Mouse (Mus musculus) small intestine, adult 2 months (tissue): ENCODE data around the gene Nudt6. TPM values are rescaled to one million over a fixed set of nuclear protein-coding genes. Genes with fewer than 3 reads are reported as not detected.
A peak's percentile ranks its signal among the peaks of the same experiment; 100 is the strongest.

Experiments
- H3K27ac ChIP-seq: fragments of 200-500 bp; 2 replicates; pipeline ENCODE4 v1.5.1; 2012; ENCODE audit warnings: low read depth, low read length, control low read depth, inconsistent platforms; ENCODE audit not compliant: insufficient read depth
- H3K27me3 ChIP-seq: fragments of 200-500 bp; 2 replicates; pipeline ENCODE4 v1.6.1; 2012; ENCODE audit warnings: mild to moderate bottlenecking, moderate library complexity, low read length, inconsistent platforms; ENCODE audit not compliant: control insufficient read depth, insufficient read depth
- H3K36me3 ChIP-seq: fragments of 200-500 bp; 2 replicates; pipeline ENCODE4 v1.6.1; 2012; ENCODE audit warnings: mild to moderate bottlenecking, low read length, control low read depth, inconsistent platforms; ENCODE audit not compliant: control insufficient read depth, insufficient read depth
- H3K4me1 ChIP-seq: fragments of 200-500 bp; 2 replicates; pipeline ENCODE4 v1.6.1; 2012; ENCODE audit warnings: low read length, inconsistent platforms, mixed read lengths; ENCODE audit not compliant: control insufficient read depth, insufficient read depth, insufficient read length
- H3K4me3 ChIP-seq: fragments of 200-500 bp; 2 replicates; pipeline ENCODE4 v1.5.1; 2012; ENCODE audit warnings: low read depth, mild to moderate bottlenecking, control low read depth, inconsistent platforms, low read length, moderate library complexity
- CTCF ChIP-seq: fragments of 200-500 bp; IDR thresholded peaks from 2 replicates; pipeline ENCODE4 v1.5.1; 2012; ENCODE audit warnings: low read depth, mild to moderate bottlenecking, control low read depth, inconsistent platforms, low read length, moderate library complexity, mixed read lengths; ENCODE audit not compliant: insufficient replicate concordance, insufficient read length; ENCODE audit errors: extremely low read depth
- POLR2A ChIP-seq: fragments of 200-500 bp; IDR thresholded peaks from 2 replicates; pipeline ENCODE4 v1.6.1; 2012; ENCODE audit warnings: low read depth, mild to moderate bottlenecking, control low read depth, inconsistent platforms, low read length, moderate library complexity
- WGBS: fragments of 180-500 bp; shearing (Covaris S2); methylation state at CpG from one replicate; pipeline ENCODE4 v1.1.7; 2018; 5-methylcytosine and 5-hydroxymethylcytosine counted together
- polyA plus RNA-seq: library from polyadenylated mRNA; depleted of rRNA; stranded (reverse); fragments of >200 nt; gene quantifications from 2 replicates; pipeline ENCODE4 v1.2.3, GENCODE M21; 2012

The Nudt6 gene
- polyA plus RNA-seq, 1 experiment: 10.6 TPM

GRCm38 (mm10) chr3:37413446-37413845 is 6.6 kb downstream of the Nudt6 start:
- WGBS: 84% methylated on average over 3 of the region's 3 CpGs
- Histone ChIP-seq H3K4me1 (peaks cover 2% of the 10 kb centered on the region; the same call in 1 of the 2 replicates), H3K4me3 (no peak overlapping the region), H3K27ac (no peak overlapping the region), H3K36me3 (peaks cover 5% of the 10 kb centered on the region; the same call in 1 of the 2 replicates), H3K27me3 (no peaks in the 10 kb centered on the region)
- no peak for TF ChIP-seq CTCF
- no peak for TF ChIP-seq POLR2A

GRCm38 (mm10) chr3:37407598-37407997 is 12.4 kb downstream of the Nudt6 start:
- Histone ChIP-seq H3K4me3 (no peak overlapping the region), H3K36me3 (peaks cover 16% of the 10 kb centered on the region), H3K4me1 (no peaks in the 10 kb centered on the region), H3K27me3 (no peaks in the 10 kb centered on the region), H3K27ac (no peak overlapping the region)
- no peak for TF ChIP-seq CTCF
- TF ChIP-seq POLR2A: no peak

- Histone ChIP-seq H3K27me3 (no peaks in the 10 kb centered on the region), H3K4me3 (no peak overlapping the region), H3K4me1 (0 out of 2 replicates have a peak, but pooled peaks cover 2% of the 10 kb centered on the region), H3K36me3 (peaks cover 11% of the 10 kb centered on the region), H3K27ac (no peak overlapping the region)
- 83% methylated on average over 11 of the region's 11 CpGs for WGBS
- no peak for TF ChIP-seq CTCF
- TF ChIP-seq POLR2A: no peak
Measured at GRCm38 (mm10) chr3:37401729-37402610, 18.0 kb downstream of the Nudt6 start.

GRCm38 (mm10) chr3:37398661-37399395 is 21.2 kb downstream of the Nudt6 start:
- 0 out of 2 replicates have a peak, but pooled peaks cover 2% of the 10 kb centered on the region for H3K4me1 ChIP-seq

GRCm38 (mm10) chr3:37397646-37398045 is 22.4 kb downstream of the Nudt6 start:
- WGBS: 75% methylated on average over 3 of the region's 3 CpGs
- no peak overlapping the region for H3K4me3 ChIP-seq
- H3K27me3 ChIP-seq: no peaks in the 10 kb centered on the region
- H3K27ac ChIP-seq: 0 out of 2 replicates have a peak overlapping the region, but pooled peaks have one; percentile 15
- H3K36me3 ChIP-seq: no peaks in the 10 kb centered on the region
- H3K4me1 ChIP-seq: 0 out of 2 replicates have a peak, but pooled peaks cover 2% of the 10 kb centered on the region
- no peak for TF ChIP-seq CTCF
- no peak for TF ChIP-seq POLR2A

More at GRCm38 (mm10) chr3:37398661-37399395, 21.2 kb downstream of the Nudt6 start:
- TF ChIP-seq CTCF (no peak), POLR2A (no peak)
- Histone ChIP-seq H3K36me3 (no peaks in the 10 kb centered on the region), H3K4me3 (no peak overlapping the region), H3K27me3 (no peaks in the 10 kb centered on the region), H3K27ac (peak overlapping the region; percentile 32; the same call in 1 of the 2 replicates)
- 77% methylated on average over 7 of the region's 7 CpGs for WGBS

- Histone ChIP-seq H3K4me1 (0 out of 2 replicates have a peak, but pooled peaks cover 2% of the 10 kb centered on the region), H3K36me3 (no peaks in the 10 kb centered on the region), H3K27me3 (no peaks in the 10 kb centered on the region), H3K4me3 (no peak overlapping the region), H3K27ac (no peak overlapping the region)
- WGBS: 90% methylated on average over 5 of the region's 5 CpGs
- TF ChIP-seq CTCF (no peak), POLR2A (no peak)
Measured at GRCm38 (mm10) chr3:37396930-37397608, 22.9 kb downstream of the Nudt6 start.
